Mouse (Mus musculus) central nervous system, embryonic 18 days (tissue): Measurements from ENCODE around the gene Gm28553. TPM values are rescaled to one million over a fixed set of nuclear protein-coding genes. Genes with fewer than 3 reads are reported as not detected.

Experiments used
- polyA plus RNA-seq: library from polyadenylated mRNA; depleted of rRNA; stranded (reverse); fragments of >200 nt; gene quantifications from 2 replicates; pipeline ENCODE4 v1.2.3, GENCODE M21; 2012; rRNA removed

Gm28553 gene
- not detected in 2 replicates for polyA plus RNA-seq

DNA sequence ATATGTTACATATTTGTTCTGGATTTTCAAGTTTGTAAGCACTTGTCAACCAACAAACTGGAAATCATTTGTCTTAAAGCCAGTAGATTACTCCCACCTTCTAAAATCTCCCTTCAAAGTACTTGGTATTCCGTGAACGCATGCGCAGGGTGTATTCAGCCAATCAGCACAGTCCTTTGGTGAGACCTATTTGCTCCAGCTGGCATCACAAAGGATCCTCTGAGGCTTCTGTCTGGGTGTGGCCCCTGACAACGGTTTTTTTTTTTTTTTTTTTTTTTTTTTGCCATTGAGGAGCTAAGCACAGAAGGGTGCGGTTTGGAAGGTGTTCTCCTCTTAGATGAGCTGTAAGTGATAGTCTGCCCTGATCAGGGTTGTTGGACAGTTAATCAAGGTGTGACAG, at the start of gene Gm28553:
TSS of gene Gm28553 (plus strand) at position 301 of the 400 bp plus-strand sequence.

